Mouse (Mus musculus): ENCODE measurements at regions not wholly inside any gene's neighbourhood (a gene's known extent, or its start where the extent isn't known, plus 50 kb on each side); places are given as distances from the start of the nearest gene placed in this dataset.

DNA sequence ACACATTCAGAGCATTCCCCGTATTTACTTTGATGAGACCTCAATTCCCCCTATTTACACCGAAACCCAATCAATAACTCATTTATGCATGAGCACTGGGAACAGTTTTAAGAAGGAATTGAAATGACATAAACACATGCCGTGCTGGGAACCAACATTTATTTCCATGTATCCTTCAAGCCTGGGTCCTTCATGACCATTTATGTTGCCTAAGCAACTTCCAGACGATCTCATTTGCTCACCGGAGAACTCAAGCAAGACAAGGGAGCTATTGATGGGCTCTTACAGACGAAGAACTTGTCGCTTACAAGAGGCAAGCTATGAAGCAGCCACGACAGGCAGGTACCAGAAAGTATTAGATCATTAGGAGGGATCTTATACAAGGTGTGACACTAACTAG lies 65.8 kb upstream of the Cntnap4 start:
- TF ChIP-seq GATA1 (IDR thresholded peaks at IDR 0.05; ENCODE audit: borderline replicate concordance, low read length) (no peak), FLI1 (IDR thresholded peaks at IDR 0.05; ENCODE audit: low read length) (no peak)
